Mouse (Mus musculus) 416B (cell line): ENCODE measurements around the gene Helz.
A peak's percentile ranks its signal among the peaks of the same experiment; 100 is the strongest.
"Not testable (repeated sequence)": the region's sequence is repeated elsewhere in the genome, so short reads cannot be mapped to it uniquely, and the experiment has no call there.

Source experiments
- DNase-seq: peaks from one replicate; pipeline ENCODE4 v3.0.0; 2011; ENCODE audit warnings: low read depth

Helz gene

DNA sequence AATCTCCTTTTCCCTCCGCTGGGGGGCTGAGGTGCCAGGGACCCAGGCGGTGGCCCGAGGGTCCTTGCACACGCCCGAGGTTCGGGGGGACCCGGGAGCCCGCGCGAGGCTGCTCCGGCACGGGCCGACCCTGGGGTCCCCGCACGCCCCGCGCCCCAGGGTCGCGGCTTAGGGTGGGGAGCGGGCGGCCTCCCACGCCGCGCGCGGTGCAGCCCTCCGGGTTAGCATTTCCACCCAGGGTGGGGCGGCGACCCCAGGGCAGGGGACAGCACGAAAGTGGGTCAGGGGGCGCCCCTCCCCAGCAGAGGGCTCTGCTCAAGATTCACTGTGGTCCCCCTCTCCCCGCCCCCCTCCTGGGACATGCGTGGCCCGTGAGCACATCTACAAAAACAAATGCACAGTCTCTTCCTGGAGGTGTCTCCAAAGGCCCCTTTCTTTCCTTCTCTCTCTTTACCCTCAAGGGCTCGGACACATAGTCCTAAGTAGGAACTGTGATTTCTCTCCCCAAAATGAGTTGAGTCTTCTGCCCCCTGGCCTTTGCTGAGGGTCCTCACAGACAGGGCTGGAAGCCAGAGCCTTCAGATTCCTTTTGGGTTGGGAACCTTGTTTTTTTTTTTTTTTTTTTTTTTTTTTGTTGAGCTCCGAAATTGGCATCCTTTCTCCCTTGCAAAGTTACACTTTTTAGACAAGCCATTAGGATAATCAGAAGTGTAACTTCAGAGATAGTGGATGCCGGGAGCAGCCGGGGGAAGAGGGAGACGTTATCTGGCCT is 660 bp downstream of the Helz start:
- DNase-seq, result peak; percentile 28

DNA sequence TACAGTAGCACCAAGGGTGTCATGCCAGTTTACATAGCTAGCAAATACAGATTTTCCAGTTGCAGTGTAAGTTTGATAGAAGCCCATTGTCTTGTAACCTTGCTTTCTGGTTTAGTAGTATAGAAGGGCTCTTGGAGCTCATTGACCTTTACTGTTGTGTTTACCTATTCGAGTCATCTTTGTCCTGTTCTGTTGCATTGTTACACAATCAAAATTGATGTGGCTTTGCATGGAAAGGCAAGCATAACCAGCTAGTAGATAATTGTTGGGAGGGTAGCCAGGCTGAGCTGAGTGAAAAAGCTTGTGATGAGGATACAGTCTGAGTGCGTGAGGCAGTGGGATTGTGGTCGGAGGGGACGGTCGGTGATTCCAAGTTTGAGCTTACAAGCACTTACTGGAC is 12.1 kb downstream of the Helz start:
- DNase-seq, result no peak

DNA sequence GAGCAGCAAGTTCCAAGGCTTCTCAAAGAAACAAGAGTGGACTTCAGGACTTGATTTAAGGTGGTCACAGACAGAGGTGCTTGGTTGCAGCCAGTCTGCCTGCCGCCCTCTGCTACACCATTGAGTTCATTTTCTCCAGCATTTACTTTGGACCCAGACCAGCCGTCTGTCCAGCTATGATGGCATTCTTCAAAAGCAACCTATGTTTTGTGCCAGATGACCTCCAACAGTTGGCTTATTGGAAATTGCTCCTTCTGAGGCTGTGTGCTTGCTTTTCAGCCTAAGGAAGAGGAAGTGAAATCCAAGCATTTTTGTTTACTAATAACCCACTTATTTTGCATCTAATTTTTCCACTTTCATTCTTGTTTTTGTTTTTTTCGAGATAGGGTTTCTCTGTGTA is 19.7 kb downstream of the Helz start:
- DNase-seq, result no peak

DNA sequence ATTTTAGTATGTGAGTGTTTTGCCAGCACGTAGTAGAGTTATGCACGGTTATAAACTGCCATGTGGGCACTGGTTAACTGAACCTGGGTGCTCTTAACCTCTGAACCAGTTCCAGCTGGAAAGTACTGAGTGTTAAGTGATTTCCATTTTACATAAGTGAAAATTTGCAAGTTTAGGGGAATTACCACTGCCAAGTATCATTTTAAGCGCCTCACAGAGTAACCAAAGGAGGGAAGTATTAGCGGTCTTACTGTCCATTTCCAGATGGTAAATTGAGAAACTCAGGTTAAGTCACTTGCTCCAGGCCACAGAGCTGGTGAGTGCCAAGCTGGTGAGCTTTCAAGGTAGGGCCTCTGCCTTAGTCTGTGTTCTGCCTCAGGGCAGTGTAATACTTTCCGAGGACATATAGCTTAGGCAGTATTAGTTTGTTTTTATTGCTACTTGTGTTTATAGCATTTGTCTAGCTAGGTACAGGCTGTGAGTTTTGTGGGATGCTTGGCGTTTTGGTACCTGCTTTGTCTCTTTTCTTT is 20.8 kb downstream of the Helz start:
- no peak for DNase-seq

DNA sequence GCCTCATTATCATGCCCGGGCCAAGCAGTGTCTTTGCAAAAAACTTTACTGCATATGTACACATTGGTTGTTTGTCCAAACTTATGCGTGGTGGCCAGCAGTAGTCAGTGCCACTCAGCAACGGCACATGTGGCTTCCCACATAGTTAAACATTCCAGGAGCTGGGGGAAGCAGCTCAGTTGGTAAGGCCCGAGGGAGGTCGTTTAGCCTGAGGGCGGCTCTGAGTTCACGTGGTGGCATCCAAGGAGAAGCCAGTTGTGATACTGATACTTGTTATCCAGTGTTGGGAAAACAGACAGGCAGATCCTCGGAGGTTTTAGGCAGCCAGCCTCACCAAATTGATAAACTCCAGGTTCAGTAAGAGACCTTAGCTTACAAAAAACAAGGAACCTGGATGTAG is 23.2 kb downstream of the Helz start:
- not testable (repeated sequence) for DNase-seq

DNA sequence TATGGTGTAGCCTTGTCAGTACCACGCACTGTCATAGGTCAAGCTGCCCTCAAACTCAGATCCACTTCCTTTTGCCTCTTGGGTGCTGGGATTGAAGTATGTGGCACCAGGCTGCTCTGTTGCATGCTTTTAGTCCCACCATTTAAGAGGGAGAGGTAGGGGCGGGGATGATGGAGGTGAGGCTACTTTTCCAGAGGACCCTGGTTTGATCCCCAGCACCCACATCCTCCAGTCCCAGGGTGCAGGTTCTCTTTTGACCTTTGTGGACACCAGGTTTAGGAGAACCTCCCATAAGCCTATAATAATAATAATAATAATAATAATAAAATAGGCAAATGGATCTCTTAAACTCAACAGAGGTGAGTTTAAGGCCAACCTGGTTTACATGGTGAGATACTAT is 23.6 kb downstream of the Helz start:
- DNase-seq, result no peak

DNA sequence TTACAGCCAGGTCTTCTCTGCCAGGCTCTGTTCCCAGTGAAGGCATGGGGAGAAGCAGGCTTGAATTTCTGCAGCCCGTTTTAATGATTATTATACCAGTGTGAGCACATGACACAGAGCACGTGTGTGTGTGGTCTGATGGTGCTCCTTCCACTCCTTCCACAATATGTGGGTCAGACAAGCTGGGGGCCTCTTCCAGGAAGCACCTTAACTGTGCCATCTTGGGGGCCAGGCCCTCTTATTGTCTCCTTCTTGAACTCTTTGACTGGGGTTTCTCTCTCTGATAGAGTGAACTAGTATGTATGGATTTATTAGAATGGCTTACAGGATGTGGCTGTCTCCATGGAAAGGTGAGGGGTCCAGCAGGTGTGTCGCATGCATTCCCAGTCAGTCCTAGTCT is 24.8 kb downstream of the Helz start:
- no peak for DNase-seq

DNA sequence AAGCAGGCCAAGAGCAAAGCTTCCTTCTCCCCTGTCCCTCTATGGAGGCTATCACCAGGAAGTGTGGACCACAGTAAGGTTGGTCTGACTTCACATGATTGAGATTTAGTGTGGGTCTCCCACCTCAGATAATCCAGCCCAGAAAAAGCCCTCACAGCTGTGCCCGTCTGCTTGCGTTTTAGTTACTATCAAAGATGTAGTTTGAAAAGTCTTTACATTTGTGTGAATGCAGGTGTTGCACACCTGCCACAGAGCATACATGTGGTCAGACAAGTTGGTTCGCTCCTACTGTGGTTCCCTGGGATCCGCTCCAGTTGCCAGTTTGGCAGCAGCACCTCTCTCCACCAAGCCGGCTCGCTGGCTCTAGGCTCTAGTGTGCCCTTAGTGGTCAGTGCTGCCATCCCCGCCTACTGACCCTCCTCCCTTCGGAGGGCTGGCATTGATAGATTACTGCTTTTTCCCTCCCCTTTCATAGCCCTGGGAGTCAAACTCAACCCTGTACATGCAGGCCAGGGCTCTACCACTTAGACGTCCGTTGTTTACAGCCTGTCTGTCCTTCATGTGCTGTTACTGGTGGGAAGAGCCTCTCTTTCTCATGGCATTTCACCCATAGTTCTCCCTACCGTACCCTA is 25.4 kb downstream of the Helz start:
- DNase-seq, result no peak

DNA sequence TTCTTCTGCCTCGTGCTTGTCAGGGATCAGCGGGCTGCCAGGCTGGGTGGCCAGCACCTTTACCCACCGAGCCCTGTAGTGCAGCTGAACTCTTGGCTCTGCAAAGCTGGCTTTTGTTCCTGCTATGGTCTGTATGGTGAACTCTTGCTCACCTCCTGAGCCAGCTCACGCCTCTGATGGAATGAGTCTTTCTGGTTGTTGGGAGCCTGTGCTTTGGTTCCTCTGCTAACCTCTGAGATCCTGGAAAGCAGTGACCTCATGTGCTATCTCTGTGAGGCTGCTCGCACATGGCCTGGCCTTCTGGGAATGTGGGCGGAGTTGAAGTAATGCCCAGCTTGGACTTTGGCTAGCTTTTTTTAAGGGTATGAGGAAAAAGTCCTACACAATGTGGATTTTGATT is 26.1 kb downstream of the Helz start:
- no peak for DNase-seq

DNA sequence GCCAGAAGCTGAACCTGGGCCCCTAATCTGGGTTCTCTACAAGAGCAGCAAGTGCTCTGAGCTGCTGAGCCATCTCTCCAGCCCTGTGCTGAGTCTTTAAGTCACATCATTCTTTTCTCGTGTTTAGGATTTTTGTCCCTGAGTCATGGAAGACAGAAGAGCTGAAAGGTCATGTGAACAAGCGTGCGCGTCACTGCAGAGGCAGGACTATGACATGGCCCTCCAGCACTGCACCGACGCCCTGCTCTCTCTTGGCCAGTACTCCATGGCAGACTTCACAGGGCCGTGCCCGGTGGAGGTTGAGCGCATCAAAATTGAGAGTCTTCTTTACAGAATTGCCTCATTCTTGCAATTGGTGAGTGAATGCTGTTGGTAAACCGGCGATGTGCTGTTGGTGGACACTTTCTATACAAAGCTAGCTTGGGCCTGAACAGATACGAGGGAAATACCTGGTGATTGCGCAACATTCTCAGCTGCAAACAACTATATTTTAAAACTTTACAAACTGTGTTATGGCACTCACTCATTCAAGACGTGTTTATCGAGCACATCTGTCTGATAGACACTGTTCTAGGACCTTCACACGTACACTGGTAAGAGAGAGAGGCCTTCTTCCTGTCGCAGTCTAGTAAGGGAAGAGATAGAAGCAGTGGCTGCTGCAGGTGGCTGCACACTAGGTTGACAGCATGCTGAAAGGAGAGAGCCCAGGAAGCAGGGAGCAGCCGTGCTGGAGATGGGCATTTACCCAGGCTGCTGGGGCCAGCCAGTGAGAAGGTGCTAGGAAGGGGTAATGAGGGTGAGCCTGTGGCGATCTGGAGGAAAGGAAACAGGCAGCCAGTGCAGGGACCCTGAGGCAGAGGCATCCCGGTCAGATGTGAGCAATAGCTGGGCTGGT is 27.3 kb downstream of the Helz start:
- no peak for DNase-seq

DNA sequence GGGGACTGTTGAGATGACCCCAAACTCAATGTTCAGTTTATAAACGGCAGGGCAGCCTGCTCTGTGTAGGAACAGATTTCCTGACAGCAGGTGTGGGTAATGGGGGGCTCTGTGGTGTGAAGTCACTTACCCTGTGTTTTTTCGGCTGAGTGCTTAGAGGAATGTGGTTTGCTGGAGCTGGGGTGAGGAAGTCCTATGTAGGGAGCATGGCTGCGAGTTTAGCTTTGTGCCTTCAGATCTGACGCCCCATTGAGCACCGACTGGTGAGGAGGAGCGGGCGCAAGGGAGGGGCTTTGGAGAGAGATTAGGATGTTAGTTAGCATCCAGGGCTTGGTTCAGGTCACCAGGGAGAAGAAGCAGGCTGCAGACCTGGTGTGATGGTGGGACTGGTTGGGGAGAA is 28.5 kb downstream of the Helz start:
- DNase-seq, result no peak

DNA sequence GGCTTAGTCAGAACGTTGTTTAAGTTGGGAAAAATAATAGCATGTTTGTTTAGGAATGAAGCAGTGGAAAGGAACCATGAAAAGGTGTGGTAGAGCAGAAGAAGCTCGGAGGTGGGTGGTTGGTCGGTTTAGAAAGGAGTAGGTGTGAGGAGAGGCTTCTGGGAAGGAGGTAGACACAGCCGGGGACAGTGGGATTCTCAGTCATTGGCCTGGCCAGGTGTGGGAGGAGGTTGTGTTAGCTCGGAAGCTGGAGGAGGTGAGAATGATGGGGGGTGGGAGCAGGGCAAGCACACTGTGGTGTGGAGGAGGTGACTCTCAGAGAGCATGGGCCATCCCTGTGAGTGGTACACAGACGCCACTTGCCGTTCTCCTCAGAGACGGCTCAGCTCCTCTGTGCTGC is 29.7 kb downstream of the Helz start:
- DNase-seq, result no peak

DNA sequence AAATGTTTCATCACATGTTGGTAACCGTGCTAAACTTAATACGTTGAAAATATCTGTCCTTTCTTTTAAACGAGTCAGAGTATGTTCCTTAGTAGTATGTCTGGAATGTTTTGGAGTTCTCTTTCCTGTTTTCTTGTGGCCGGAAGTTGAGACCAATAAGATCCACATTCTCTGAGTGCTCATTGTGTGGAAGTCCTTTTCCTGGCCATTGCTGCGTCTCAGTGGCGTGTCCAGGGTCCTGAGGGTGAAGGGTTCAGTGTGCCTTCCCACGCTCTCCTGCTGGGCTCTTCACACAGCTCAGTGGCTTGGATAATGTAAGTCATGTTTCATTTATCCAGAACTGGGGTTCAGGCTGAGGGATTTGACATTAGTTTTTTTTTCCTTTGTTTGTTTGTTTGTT is 30.5 kb downstream of the Helz start:
- DNase-seq, result no peak

DNA sequence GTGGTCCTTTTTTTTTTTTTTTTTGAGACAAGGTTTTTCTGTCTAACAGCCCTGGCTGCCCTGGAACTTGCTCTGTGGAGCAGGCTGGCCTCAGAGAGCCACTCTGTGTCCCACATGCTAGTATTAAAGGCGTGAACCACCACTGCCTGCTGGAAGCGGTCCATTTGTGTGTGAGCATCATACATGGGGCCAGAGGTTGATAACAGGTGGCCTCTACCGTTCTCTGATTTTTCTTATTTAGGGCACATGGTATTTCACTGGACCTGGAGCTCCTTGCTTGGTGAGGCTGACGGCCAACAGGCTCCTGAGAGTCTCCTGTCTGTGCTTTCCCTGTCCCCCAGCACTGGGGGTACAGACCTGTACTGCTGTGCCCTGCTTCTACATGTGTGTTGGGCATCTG is 33.1 kb downstream of the Helz start:
- DNase-seq, result no peak

DNA sequence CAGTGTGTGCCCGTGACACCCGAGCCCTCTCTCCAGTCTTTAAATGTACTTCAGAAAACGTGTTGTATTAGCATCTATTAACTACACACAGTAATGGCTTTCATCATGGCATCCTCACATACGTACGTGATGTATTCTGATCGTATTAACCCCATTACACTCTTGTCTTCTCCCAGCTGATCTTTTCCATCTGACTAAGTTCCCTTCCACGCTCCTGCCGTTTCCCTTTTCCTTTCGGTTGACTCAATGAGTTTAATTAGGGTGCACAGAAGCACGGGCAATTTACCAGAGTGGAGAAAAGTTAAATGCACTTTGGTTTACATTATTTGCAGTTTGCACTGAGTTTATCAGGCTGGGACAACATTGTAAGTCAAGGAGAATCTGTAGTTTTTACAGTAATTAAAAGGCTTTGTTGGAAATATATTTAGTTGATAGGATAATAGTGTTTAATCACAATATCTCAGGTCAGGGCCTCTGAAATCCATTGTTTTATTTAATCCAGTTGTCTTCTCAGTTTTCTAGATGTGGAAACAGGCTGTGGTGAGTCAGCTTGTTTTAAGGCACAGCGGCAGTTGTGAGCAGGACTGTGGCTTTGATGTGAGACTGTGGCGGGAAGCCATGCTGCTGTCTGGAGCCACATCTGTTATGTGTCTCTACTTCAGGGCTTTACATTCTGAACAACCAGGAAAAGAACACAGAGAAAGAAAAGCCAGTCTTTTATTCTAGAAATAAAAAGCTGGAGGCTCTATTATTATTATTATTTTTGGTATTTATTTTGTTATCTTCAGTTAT is 37.1 kb downstream of the Helz start:
- peak; percentile 88 for DNase-seq

DNA sequence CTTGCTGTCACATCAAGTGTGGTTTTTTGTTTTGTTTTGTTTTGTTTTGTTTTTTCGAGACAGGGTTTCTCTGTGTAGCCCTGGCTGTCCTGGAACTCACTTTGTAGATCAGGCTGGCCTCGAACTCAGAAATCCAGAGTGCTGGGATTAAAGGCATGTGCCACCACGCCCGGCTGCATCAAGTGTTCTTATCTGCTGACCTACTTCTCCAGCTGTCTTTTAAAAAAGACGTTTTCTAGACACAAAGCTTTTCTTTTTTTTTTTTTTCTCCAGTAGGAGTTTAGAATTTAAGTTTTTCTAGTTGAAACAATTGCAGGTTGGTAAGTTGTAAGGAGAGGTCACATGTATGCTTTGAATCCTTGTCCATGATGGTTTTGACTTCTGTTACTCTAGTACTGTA is 38.4 kb downstream of the Helz start:
- DNase-seq, result not testable (repeated sequence)

DNA sequence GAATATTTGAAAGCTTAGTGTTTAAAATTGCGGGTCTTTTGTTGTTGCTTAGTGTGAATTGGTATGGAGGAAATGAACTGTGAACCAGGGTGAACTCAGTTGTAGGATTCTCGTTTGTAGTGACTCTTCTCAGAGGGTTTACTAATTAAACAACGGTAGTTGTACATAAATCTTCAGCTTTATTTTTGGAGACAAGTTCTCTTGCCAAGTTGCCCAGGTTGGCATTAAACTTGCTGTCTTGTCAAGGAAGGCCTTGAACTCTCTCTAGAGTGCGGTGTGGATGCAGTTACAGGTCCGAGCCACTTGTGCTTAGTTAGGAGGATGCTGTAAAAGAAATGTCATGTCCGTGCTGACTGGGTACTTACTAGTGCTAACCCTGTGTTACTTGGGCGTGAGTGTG is 39.4 kb downstream of the Helz start:
- no peak for DNase-seq

DNA sequence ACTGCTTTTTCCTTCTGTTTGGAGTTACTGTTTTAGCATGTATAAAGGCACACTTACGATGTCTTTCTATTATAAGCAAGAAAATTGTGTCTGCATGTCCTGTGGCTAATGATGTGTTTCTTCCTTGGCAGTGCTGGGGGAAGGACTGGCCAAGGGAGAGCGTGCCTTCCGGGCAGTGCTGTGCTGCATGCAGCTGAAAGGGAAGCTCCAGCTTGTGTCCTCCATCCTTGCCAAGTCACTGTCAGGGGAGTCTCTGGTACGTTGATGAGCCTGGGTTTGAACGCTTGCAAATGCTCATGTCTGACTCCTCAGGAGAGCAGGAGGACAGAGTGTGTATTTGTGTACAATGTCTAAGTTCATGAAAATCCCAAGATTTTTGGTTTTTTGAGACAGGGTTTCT is 44.8 kb downstream of the Helz start:
- DNase-seq, result no peak

DNA sequence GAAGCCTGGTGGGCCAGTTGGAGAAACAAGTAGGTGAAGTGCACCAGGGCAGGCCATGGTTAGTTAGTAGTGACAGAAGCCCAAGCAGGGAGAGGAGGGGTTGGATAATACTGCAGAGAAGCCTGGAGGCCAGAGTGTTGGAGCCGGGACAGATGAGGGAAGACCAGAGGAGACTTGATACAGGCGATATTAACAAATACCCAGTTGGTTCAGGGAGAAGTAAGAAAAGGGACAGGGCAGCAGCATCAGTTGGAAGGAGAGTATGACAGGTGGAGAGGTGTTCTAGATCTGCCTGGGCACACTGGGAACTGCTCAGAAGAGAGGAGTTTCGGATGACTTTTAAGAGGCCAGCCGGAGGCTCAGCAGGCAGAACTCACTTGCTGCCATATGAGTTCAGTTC is 49.7 kb downstream of the Helz start:
- no peak for DNase-seq

DNA sequence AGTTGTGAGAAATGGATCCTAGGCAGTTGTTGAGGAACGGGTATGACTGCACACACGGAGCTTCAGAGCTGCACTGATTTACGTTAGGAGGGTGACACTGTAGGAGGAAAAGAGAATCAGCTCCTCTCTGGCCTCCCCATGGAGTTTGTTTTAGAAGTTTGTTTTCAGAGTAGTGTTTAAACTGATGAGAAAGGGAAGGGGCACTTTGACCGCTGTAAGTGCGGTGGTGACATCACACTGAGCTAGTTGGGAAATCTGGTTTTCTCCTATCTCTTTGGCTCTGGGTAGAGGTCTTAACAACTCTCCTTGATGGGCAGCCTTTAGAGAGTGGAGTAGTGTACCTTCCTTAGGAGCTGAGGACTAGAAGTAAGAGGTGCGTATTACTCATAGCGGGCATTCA is 58.0 kb downstream of the Helz start:
- DNase-seq, result no peak

DNA sequence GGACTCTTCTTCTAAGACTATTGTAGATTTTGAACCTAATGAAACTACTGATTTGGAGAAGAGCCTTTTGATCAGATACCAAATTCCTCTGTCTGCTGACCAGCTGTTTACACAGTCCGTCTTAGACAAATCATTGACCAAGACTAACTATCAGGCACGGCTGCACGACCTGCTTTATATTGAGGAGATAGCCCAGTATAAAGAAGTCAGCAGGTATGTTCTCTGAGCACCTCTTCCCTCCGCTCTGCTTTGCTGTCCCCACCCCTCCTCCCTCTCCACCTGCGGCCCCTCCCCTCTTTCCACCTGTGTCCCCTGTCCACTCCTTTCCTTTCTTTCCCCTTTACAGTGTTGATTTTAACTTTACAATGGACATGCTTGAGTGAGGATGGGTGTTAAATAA is 66.2 kb downstream of the Helz start:
- DNase-seq, result no peak

DNA sequence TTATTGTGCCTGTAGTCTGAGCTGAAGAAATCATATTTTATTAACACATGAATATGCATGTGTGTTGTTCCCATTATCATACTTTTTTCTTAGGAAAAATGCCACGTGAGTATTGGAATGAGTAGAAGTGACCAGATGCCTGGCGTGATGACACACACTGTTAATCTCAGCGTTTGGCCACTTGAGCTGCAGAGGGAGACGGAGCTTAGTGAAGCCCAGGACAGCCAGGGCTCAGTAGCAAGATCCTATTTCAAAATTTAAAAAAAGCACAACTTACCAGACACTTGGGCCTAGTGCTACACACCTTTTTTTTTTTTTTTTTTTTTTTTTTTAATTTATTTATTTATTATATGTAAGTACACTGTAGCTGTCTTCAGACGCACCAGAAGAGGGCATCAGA is 68.0 kb downstream of the Helz start:
- no peak for DNase-seq
